Mouse (Mus musculus) heart, embryonic 10.5 days (tissue): ENCODE measurements around the gene Gm11549. TPM values are rescaled to one million over a fixed set of nuclear protein-coding genes. Genes with fewer than 3 reads are reported as not detected.

Source experiments
- DNase-seq: peaks from one replicate; pipeline ENCODE4 v3.0.0-alpha.2; 2017; ENCODE audit warnings: low spot score
- H3K27ac ChIP-seq: fragments of 300-500 bp; sonication (generic); 2 replicates; pipeline ENCODE4 v1.5.1; 2016; ENCODE audit warnings: mild to moderate bottlenecking
- H3K27me3 ChIP-seq: fragments of 300-500 bp; sonication (generic); 2 replicates; pipeline ENCODE4 v1.6.1; 2016; ENCODE audit warnings: mild to moderate bottlenecking; ENCODE audit not compliant: poor library complexity, insufficient read depth, severe bottlenecking
- H3K36me3 ChIP-seq: fragments of 300-500 bp; sonication (generic); 2 replicates; pipeline ENCODE4 v1.6.1; 2016; ENCODE audit warnings: mild to moderate bottlenecking, moderate library complexity
- H3K4me1 ChIP-seq: fragments of 300-500 bp; sonication (generic); 2 replicates; pipeline ENCODE4 v1.6.1; 2016; ENCODE audit warnings: mild to moderate bottlenecking
- H3K4me3 ChIP-seq: fragments of 300-500 bp; sonication (generic); 2 replicates; pipeline ENCODE4 v1.5.1; 2016; ENCODE audit warnings: mild to moderate bottlenecking, moderate library complexity
- H3K9me3 ChIP-seq: fragments of 300-500 bp; sonication (generic); 2 replicates; pipeline ENCODE4 v1.6.1; 2016; ENCODE audit warnings: mild to moderate bottlenecking, moderate library complexity
- WGBS: fragments of 180-500 bp; shearing (Covaris S2); methylation state at CpG from one replicate; pipeline ENCODE4 v1.1.7; 2016; 5-methylcytosine and 5-hydroxymethylcytosine counted together
- polyA plus RNA-seq: library from polyadenylated mRNA; unstranded; fragments of >200 nt; fragmentation: Nextera tagmentation; extraction: Ambion mirVana; gene quantifications from 2 replicates; pipeline ENCODE4 v1.2.1, GENCODE M21; 2016

Gm11549 gene
- not detected in 2 replicates for polyA plus RNA-seq

GRCm38 (mm10) chr3:36521073-36522060 is at the start of gene Gm11549:
Gene Gm11549 (minus strand): TSS chr3:36521813.
- H3K4me1 ChIP-seq: 0 out of 2 replicates have a peak, but pooled peaks cover 4% of the 10 kb centered on the region
- peaks cover 46% of the 10 kb centered on the region for H3K27me3 ChIP-seq
- H3K4me3 ChIP-seq: peak within 1 kb of the TSS; percentile 69
- under 1% methylated on average over 51 of the region's 51 CpGs for WGBS
- no peak for DNase-seq
- no peak within 1 kb of the TSS for H3K27ac ChIP-seq
- H3K36me3 ChIP-seq: no peaks in the 10 kb centered on the region
- H3K9me3 ChIP-seq: no peaks in the 10 kb centered on the region

GRCm38 (mm10) chr3:36569836-36570235 is 48.2 kb upstream of the Gm11549 start:
- no peaks in the 10 kb centered on the region for H3K9me3 ChIP-seq
- WGBS: 78% methylated on average over 5 of the region's 5 CpGs
- peaks cover 54% of the 10 kb centered on the region for H3K36me3 ChIP-seq
- peak overlapping the region; percentile 98 for H3K4me3 ChIP-seq
- H3K27me3 ChIP-seq: no peaks in the 10 kb centered on the region
- peaks cover 13% of the 10 kb centered on the region for H3K4me1 ChIP-seq
- no peak overlapping the region for H3K27ac ChIP-seq
- DNase-seq: peak; percentile 76

- Histone ChIP-seq H3K4me3 (no peak overlapping the region), H3K36me3 (peaks cover 91% of the 10 kb centered on the region), H3K27ac (no peak overlapping the region), H3K9me3 (no peaks in the 10 kb centered on the region), H3K27me3 (no peaks in the 10 kb centered on the region), H3K4me1 (no peaks in the 10 kb centered on the region)
- WGBS: 94% methylated on average over 3 of the region's 3 CpGs
- DNase-seq: no peak
Observed at GRCm38 (mm10) chr3:36563666-36564065, 42.1 kb upstream of the Gm11549 start.

- Histone ChIP-seq H3K36me3 (peaks cover 91% of the 10 kb centered on the region), H3K27ac (no peak overlapping the region), H3K9me3 (no peaks in the 10 kb centered on the region), H3K4me3 (no peak overlapping the region), H3K4me1 (no peaks in the 10 kb centered on the region), H3K27me3 (no peaks in the 10 kb centered on the region)
- no peak for DNase-seq
- 80% methylated on average over 4 of the region's 4 CpGs for WGBS
Observed at GRCm38 (mm10) chr3:36559606-36560005, 38.0 kb upstream of the Gm11549 start.

DNA sequence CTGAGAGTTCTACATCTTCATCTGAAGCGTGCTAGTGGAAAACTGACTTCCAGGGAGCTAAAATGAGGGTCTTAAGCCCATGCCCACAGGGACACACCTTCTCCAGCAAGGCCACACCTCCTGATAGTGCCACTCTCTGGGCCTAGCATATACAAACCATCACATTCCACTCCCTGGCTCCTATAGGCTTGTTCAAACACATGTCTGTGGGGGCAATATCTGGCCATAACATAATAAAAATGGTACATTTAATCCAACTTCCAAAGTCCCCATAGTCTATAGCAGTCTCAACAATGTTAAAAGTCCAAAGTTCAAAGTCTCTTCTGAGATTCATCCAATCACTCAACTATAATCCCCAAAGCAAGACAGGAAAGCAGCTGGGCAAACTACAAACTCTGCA is 36.0 kb upstream of the Gm11549 start:
- Histone ChIP-seq H3K27me3 (no peaks in the 10 kb centered on the region), H3K27ac (no peak overlapping the region), H3K36me3 (peaks cover 79% of the 10 kb centered on the region), H3K9me3 (no peaks in the 10 kb centered on the region), H3K4me3 (no peak overlapping the region), H3K4me1 (no peaks in the 10 kb centered on the region; the same call in 1 of the 2 replicates)
- WGBS: 90% methylated on average over 1 of the region's 1 CpGs
- no peak for DNase-seq

DNA sequence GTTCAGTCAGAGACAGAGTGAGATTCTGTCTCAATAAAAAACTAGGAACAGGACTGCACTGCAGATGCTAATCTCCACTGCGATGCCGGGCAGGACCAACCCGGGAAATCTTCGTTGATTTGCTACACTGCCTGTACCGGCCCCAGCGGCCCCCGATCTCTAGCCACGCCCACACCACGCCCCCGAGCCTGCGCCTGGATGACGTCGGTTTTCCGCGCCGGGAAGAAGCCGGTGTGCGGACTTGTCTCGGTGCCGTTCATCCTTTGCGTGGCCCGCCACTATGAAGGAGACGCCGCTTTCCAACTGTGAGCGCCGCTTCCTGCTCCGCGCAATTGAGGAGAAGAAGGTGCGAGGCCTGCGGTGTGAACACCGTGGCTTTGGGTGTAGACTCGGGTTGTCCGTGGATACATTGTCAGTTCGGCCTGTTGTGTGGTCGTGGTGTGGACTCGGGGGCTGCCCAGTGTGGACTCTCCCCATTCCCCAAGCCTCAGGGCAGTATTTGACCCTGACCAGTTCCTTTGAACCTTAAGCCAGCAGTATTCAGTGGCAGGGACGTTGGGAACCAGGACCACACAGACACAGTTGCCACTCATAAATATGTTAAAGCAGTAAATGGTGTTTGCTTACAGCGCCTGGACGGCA is 30.9 kb upstream of the Gm11549 start, which contains the start of gene Exosc9:
Exosc9 (plus strand) TSS at position 201 of the 642 bp plus-strand sequence.
- H3K4me1 ChIP-seq: peaks cover 4% of the 10 kb centered on the region; the same call in 1 of the 2 replicates
- peak within 1 kb of the TSS; percentile 84 for H3K27ac ChIP-seq
- peaks cover 36% of the 10 kb centered on the region for H3K36me3 ChIP-seq
- H3K9me3 ChIP-seq: no peaks in the 10 kb centered on the region
- DNase-seq: peak; percentile 95
- H3K4me3 ChIP-seq: peak within 1 kb of the TSS; percentile 81
- no peaks in the 10 kb centered on the region for H3K27me3 ChIP-seq
- WGBS: under 1% methylated on average over 39 of the region's 39 CpGs

DNA sequence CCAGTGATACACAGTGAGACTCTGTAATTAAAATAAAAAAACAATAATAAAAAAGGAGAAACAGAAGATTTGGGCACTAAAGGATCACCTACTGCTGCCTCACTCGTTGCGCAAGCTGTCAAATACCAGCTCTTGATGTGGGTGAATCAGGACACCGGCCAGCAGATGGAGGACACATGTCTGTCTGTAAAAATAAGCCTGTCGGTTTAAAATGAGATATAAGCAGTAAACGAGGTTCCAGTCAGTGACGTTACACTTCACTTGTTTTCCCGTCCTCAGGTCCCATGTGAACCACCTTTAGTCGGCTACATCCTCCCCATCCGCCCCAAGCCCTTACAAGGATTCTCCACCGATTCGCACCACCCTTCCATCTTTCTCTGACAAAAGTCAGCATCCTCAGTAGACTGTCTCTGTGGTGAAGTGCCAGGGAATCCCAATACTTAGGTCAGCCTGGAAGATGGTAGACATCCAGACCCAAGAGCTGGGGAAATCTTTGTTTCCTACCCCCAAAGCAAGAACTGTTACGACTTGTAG is 30.3 kb upstream of the Gm11549 start:
- H3K9me3 ChIP-seq: no peaks in the 10 kb centered on the region
- H3K4me1 ChIP-seq: peaks cover 4% of the 10 kb centered on the region; the same call in 1 of the 2 replicates
- no peaks in the 10 kb centered on the region for H3K27me3 ChIP-seq
- peaks cover 30% of the 10 kb centered on the region for H3K36me3 ChIP-seq
- H3K27ac ChIP-seq: peak overlapping the region; percentile 84
- peak overlapping the region; percentile 81 for H3K4me3 ChIP-seq
- 25% methylated on average over 12 of the region's 12 CpGs for WGBS
- DNase-seq: no peak

DNA sequence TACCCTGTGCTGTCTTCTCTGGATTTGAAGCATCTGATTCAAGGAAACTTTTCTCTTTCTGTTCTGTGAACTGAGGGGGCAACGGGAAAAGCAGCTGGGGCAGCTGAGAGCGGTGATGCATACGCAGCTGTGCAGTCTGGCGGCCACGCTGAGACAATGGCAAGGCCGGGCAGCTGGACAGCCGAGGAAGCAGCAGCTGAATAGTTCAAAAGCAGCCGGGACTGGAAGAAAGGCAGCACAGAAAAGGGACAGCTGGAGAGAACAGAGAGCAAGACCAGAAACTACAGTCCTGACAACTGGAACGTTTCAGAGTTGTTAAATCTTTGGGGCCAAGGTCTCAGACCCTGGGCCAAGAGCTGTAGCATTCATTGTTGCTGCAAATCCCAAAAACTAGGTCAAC is 29.7 kb upstream of the Gm11549 start:
- H3K4me1 ChIP-seq: peaks cover 4% of the 10 kb centered on the region; the same call in 1 of the 2 replicates
- no peaks in the 10 kb centered on the region for H3K27me3 ChIP-seq
- H3K36me3 ChIP-seq: peaks cover 25% of the 10 kb centered on the region
- H3K27ac ChIP-seq: no peak overlapping the region
- no peak overlapping the region for H3K4me3 ChIP-seq
- 56% methylated on average over 9 of the region's 9 CpGs for WGBS
- no peaks in the 10 kb centered on the region for H3K9me3 ChIP-seq
- no peak for DNase-seq

DNA sequence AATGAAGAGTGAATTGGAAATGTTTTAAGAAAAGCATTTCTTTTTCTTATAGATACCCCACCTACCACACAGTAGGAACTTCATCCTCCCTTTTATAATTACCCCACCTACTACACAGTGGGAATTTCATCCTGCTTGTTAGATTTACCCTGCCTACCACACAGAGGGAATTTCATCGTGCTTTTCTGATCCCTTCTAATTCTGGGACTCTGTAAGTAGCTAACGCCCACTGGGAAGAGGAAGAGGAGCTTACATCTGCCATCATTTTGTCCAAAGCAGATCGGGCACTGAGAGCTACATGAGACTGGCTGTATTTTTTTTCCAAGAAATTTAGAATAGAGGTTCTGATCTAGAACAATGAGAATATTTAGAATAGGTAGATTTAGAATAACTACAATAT is 23.3 kb upstream of the Gm11549 start:
- no peaks in the 10 kb centered on the region for H3K4me1 ChIP-seq
- no peaks in the 10 kb centered on the region for H3K9me3 ChIP-seq
- no peaks in the 10 kb centered on the region for H3K27me3 ChIP-seq
- no peak overlapping the region for H3K4me3 ChIP-seq
- 67% methylated on average over 3 of the region's 3 CpGs for WGBS
- DNase-seq: no peak
- no peak overlapping the region for H3K27ac ChIP-seq
- H3K36me3 ChIP-seq: no peaks in the 10 kb centered on the region

- 80% methylated on average over 2 of the region's 2 CpGs for WGBS
- no peaks in the 10 kb centered on the region for H3K36me3 ChIP-seq
- H3K4me1 ChIP-seq: no peaks in the 10 kb centered on the region
- no peaks in the 10 kb centered on the region for H3K27me3 ChIP-seq
- H3K4me3 ChIP-seq: no peak overlapping the region
- H3K9me3 ChIP-seq: no peaks in the 10 kb centered on the region
- DNase-seq: no peak
- H3K27ac ChIP-seq: no peak overlapping the region
Observed at GRCm38 (mm10) chr3:36541399-36541798, 19.8 kb upstream of the Gm11549 start.

DNA sequence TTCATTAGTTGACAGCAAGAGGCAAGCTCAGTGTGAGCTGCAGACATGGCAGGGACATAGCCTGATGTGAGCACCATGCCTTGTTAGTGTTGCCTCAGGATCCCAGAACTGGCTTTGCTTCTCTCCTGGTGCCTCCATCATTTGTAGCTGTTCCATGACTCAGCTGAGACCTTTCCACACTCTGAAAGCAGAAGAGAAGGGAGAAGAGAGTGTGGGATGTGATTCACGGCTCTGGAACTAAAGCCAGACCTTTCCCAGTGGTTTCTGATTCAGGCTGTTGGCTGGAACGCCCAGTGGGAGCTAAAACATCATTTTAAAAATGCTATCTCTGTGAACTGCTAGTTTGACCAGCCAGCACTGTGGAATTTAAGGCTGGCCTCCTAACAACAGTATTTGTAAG is 19.1 kb upstream of the Gm11549 start:
- Histone ChIP-seq H3K27ac (no peak overlapping the region), H3K27me3 (no peaks in the 10 kb centered on the region), H3K4me1 (no peaks in the 10 kb centered on the region), H3K9me3 (no peaks in the 10 kb centered on the region), H3K4me3 (no peak overlapping the region), H3K36me3 (no peaks in the 10 kb centered on the region)
- DNase-seq: no peak
- WGBS: 52% methylated on average over 2 of the region's 2 CpGs

DNA sequence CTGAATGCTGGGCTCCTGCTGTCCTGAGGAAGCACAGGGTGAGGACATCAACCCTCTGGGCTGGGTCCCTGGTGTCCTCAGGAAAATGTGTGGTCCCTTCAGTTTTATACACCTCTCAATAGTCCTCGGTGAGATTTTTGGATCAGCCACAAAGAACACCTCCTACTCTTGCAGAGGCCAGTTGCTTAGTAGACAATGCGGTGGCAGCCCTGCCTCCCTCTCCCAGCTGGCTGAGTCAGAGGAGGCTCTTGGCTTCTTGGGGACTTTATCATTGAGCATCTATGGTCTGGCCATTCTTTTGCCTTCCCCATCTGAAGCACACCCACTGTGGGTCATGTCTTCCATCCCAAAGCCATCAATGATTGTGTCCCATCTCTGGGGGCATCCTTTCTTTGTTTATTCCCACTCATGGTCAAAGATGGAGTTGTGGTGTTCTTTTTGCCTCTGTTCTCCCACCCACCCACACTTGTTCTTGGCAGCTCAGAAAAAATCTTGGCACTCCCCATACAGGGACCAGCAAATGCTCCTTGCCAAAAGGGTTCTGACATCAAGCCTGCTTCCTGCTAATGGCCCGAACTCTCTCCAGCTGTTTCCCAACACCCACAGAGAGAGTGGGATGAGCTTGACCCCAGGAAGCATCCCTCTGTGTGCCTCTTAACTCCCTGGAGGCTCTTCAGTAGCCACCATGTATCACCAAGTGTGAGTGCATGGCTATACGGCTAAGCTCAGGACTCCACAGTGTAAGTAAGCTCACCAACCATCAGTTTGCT is 16.3 kb upstream of the Gm11549 start:
- H3K4me3 ChIP-seq: no peak overlapping the region
- no peaks in the 10 kb centered on the region for H3K27me3 ChIP-seq
- H3K27ac ChIP-seq: no peak overlapping the region
- no peaks in the 10 kb centered on the region for H3K9me3 ChIP-seq
- no peak for DNase-seq
- 67% methylated on average over 4 of the region's 4 CpGs for WGBS
- no peaks in the 10 kb centered on the region for H3K36me3 ChIP-seq
- peaks cover 5% of the 10 kb centered on the region for H3K4me1 ChIP-seq
